Mouse (Mus musculus) embryonic facial prominence, embryonic 15.5 days (tissue): Measurements from ENCODE around the gene Ankrd52. TPM values are rescaled to one million over a fixed set of nuclear protein-coding genes. Genes with fewer than 3 reads are reported as not detected.

Experiments used
- ATAC-seq: fragments of 200-750 bp; cut with Nextera tagmentation; 2 replicates; pipeline ENCODE4 v1.8.0; 2017; ENCODE audit warnings: low read depth, moderate TSS enrichment; ENCODE audit not compliant: insufficient number of reproducible peaks, low FRiP score, low TSS enrichment
- H3K27ac ChIP-seq: fragments of 300-500 bp; sonication (generic); replicated peaks from 2 replicates; pipeline ENCODE4 v1.5.1; 2015; ENCODE audit warnings: mild to moderate bottlenecking, inconsistent platforms
- H3K27me3 ChIP-seq: fragments of 300-500 bp; sonication (generic); 2 replicates; pipeline ENCODE4 v1.6.1; 2015; ENCODE audit warnings: inconsistent platforms
- H3K36me3 ChIP-seq: fragments of 300-500 bp; sonication (generic); 2 replicates; pipeline ENCODE4 v1.6.1; 2015; ENCODE audit warnings: mild to moderate bottlenecking, inconsistent platforms
- H3K4me1 ChIP-seq: fragments of 300-500 bp; sonication (generic); 2 replicates; pipeline ENCODE4 v1.6.1; 2015; ENCODE audit warnings: inconsistent platforms
- H3K4me2 ChIP-seq: fragments of 300-500 bp; sonication (generic); replicated peaks from 2 replicates; pipeline ENCODE4 v1.6.1; 2015; ENCODE audit warnings: mild to moderate bottlenecking, inconsistent platforms
- H3K4me3 ChIP-seq: fragments of 300-500 bp; sonication (generic); replicated peaks from 2 replicates; pipeline ENCODE4 v1.5.1; 2015; ENCODE audit warnings: mild to moderate bottlenecking, inconsistent platforms
- H3K9ac ChIP-seq: fragments of 300-500 bp; sonication (generic); 2 replicates; pipeline ENCODE4 v1.6.1; 2015; ENCODE audit warnings: inconsistent platforms
- H3K9me3 ChIP-seq: fragments of 300-500 bp; sonication (generic); replicated peaks from 2 replicates; pipeline ENCODE4 v1.6.1; 2016; ENCODE audit warnings: inconsistent platforms
- WGBS: fragments of 180-500 bp; shearing (Covaris S2); methylation state at CpG from one replicate; pipeline ENCODE4 v1.1.7; 2015; 5-methylcytosine and 5-hydroxymethylcytosine counted together
- polyA plus RNA-seq: library from polyadenylated mRNA; unstranded; fragments of >200 nt; fragmentation: Nextera tagmentation; extraction: Ambion mirVana; gene quantifications from 2 replicates; pipeline ENCODE4 v1.2.1, GENCODE M21; 2015

Ankrd52 gene
- polyA plus RNA-seq, 1 experiment from 2014 or later: 11.0 TPM

GRCm38 (mm10) chr10:128370021-128370420 lies 6.9 kb upstream of the Ankrd52 start:
- H3K27ac ChIP-seq: no peak overlapping the region
- no peak overlapping the region for H3K4me2 ChIP-seq
- H3K27me3 ChIP-seq: no peaks in the 10 kb centered on the region
- no peak overlapping the region for H3K9ac ChIP-seq
- H3K4me3 ChIP-seq: no peak overlapping the region
- H3K9me3 ChIP-seq: no peaks in the 10 kb centered on the region
- no peak for ATAC-seq
- WGBS: 62% methylated on average over 6 of the region's 6 CpGs
- H3K36me3 ChIP-seq: peaks cover 8% of the 10 kb centered on the region
- H3K4me1 ChIP-seq: peaks cover 16% of the 10 kb centered on the region

- Histone ChIP-seq H3K9me3 (no peaks in the 10 kb centered on the region), H3K9ac (no peak overlapping the region), H3K27ac (no peak overlapping the region), H3K36me3 (peaks cover 4% of the 10 kb centered on the region; the same call in 1 of the 2 replicates), H3K27me3 (no peaks in the 10 kb centered on the region), H3K4me3 (no peak overlapping the region), H3K4me2 (no peak overlapping the region), H3K4me1 (peaks cover 16% of the 10 kb centered on the region)
- 68% methylated on average over 4 of the region's 4 CpGs for WGBS
- ATAC-seq: no peak
Measured at GRCm38 (mm10) chr10:128370601-128371000, 6.3 kb upstream of the Ankrd52 start.

DNA sequence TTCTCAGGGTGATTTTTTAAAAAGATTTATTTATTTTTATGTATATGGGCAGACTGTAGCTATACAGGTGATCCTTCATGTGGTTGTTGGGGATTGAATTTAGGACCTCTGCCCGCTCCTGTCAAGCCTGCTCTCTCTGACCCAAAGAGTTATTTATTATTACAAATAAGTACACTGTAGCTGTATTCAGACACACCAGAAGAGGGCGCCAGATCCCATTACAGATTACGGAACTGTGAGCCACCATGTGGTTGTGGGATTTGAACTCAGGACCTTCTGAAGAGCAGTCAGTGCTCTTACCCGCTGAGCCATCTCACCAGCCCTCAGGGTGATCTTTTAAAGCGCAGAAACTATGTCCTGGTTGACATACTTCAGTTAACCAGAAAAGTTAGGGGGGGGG lies 4.8 kb upstream of the Ankrd52 start:
- Histone ChIP-seq H3K4me2 (no peak overlapping the region), H3K4me3 (no peak overlapping the region), H3K9me3 (no peaks in the 10 kb centered on the region), H3K36me3 (no peaks in the 10 kb centered on the region), H3K27me3 (no peaks in the 10 kb centered on the region), H3K9ac (no peak overlapping the region), H3K27ac (no peak overlapping the region), H3K4me1 (peaks cover 24% of the 10 kb centered on the region)
- no peak for ATAC-seq
- WGBS: 83% methylated on average over 5 of the region's 5 CpGs

DNA sequence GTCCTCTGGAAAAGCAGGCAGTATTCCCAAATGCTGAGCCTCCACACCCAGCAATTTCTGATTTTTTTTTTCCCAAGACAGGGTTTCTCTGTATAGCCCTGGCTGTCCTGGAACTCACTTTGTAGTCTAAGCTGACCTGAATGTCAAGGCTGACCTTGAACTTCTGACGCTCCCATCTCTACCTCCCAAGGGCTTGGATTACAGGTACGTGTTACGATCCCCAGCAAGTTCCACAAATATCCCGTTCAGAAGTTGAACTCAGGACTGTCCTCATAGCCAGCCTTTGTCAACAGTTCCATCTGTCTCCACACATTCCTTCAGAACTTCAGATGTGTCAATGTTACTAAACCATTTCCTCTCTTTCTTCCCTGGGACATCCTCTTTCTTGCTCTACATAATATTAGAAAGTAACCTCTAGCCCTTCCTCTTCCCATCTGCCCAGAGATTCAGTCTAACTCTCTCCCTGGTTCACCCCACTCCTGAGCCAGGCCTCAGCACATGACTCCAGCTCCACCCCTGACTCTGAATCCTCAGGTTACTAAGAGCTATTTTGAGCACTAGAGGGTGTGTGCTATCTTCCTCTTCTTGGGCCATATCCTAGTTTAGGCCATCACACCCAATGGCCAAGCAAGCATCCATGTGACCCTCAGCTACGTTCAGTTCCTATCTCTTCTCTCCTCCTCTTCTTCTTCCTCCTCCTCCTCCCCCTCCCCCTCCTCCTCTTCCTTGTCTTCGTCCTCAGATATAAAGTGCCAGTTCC lies 3.7 kb upstream of the Ankrd52 start:
- Histone ChIP-seq H3K4me3 (no peak overlapping the region), H3K9ac (no peak overlapping the region), H3K4me2 (no peak overlapping the region), H3K36me3 (0 out of 2 replicates have a peak, but pooled peaks cover 1% of the 10 kb centered on the region), H3K4me1 (peaks cover 18% of the 10 kb centered on the region), H3K27ac (no peak overlapping the region), H3K9me3 (no peaks in the 10 kb centered on the region), H3K27me3 (no peaks in the 10 kb centered on the region)
- 72% methylated on average over 6 of the region's 6 CpGs for WGBS
- no peak for ATAC-seq

GRCm38 (mm10) chr10:128374393-128374792 lies 2.5 kb upstream of the Ankrd52 start:
- H3K27ac ChIP-seq: no peak overlapping the region
- H3K4me3 ChIP-seq: no peak overlapping the region
- H3K27me3 ChIP-seq: no peaks in the 10 kb centered on the region
- no peak for ATAC-seq
- no peak overlapping the region for H3K9ac ChIP-seq
- peaks cover 11% of the 10 kb centered on the region for H3K36me3 ChIP-seq
- H3K4me2 ChIP-seq: no peak overlapping the region
- H3K9me3 ChIP-seq: no peaks in the 10 kb centered on the region
- peaks cover 27% of the 10 kb centered on the region for H3K4me1 ChIP-seq
- 78% methylated on average over 6 of the region's 6 CpGs for WGBS

DNA sequence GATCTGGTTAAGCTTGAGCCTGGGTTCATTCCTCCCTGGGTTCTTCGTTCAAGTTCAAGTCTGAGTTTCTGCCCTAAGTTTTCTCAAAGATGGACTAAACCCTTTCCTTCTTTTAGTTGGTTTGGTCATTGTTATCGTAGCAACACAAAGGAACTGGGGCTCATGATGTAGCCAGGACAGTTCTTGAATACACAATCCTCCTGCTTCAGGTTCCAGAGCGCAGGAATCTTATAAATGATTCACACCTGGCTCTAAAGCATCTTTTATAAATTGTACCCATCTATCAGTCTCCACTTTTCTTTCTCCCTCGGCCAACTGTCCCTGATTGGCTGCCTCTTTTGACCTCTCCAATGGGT lies 838 bp upstream of the Ankrd52 start:
- Histone ChIP-seq H3K36me3 (peaks cover 27% of the 10 kb centered on the region), H3K4me2 (peak overlapping the region; percentile 75), H3K27me3 (no peaks in the 10 kb centered on the region), H3K27ac (peak overlapping the region; percentile 93), H3K4me3 (peak overlapping the region; percentile 89), H3K4me1 (peaks cover 24% of the 10 kb centered on the region), H3K9ac (peak overlapping the region; percentile 97), H3K9me3 (no peaks in the 10 kb centered on the region)
- no peak for ATAC-seq
- WGBS: 50% methylated on average over 4 of the region's 4 CpGs

DNA sequence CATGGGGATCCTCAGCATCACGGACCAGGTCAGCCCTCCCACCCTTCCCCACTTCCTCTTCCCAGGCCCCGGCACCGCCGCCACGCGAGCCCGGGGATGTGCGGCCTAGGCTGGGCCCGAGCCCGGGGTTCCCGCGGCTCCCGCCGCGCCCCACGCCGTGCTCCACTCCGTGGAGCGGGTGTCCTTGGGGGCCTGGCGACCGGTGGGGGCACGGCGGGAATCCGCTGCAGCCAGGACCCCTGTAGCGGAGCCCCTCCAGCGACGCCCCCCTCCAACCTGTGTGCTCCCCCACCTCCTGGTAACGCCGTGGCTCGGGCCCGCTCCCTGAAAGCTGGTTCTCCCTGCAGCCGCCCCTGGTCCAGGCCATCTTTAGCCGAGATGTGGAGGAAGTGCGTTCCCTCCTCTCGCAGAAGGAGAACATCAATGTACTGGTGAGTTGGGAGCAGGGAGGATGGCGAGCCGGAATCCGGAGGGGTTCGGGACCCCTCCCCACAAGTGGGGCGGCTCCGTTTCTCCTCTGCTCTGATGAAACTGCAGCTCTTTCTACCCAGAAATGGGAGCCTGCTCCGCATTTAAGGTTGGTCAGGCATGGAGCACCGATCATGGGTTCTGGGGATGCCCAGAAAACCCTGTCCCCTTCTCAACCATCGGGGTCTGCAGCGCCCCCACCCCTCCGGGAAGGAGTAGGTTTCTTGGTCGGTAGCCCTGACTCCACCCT lies 466 bp downstream of the Ankrd52 start:
- Histone ChIP-seq H3K36me3 (peaks cover 39% of the 10 kb centered on the region), H3K9me3 (no peaks in the 10 kb centered on the region), H3K27ac (peak overlapping the region; percentile 93), H3K4me1 (peaks cover 24% of the 10 kb centered on the region), H3K9ac (peak overlapping the region; percentile 97), H3K4me3 (peak overlapping the region; percentile 89), H3K27me3 (no peaks in the 10 kb centered on the region), H3K4me2 (peak overlapping the region; percentile 75)
- under 1% methylated on average over 47 of the region's 47 CpGs for WGBS
- ATAC-seq: peak; percentile 71

DNA sequence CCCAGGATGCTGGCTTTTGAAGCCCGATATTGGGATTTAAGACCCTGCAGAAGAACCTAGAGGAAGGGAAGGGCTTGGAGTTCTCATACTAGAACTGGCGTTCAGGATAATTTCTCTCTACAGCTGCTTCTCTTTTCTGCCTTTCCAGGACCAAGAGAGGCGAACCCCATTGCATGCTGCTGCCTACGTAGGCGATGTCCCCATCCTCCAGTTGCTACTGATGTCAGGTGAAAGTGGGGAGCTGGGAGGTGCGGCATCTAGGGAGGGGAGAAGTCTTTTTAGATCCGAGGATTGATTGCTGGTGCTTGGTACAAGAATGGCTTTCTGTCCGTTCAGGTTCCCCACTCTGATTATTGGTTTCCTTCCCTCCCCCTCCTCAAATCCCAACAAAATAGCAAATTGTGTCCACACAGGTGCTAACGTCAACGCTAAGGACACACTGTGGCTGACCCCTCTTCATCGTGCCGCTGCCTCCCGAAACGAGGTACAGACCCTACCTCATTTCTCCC lies 1.1 kb downstream of the Ankrd52 start:
- Histone ChIP-seq H3K9ac (peak overlapping the region; percentile 97), H3K27me3 (no peaks in the 10 kb centered on the region), H3K4me1 (peaks cover 24% of the 10 kb centered on the region), H3K9me3 (no peaks in the 10 kb centered on the region), H3K4me2 (peak overlapping the region; percentile 75), H3K36me3 (peaks cover 45% of the 10 kb centered on the region), H3K27ac (peak overlapping the region; percentile 93), H3K4me3 (peak overlapping the region; percentile 89)
- 48% methylated on average over 14 of the region's 14 CpGs for WGBS
- no peak for ATAC-seq

GRCm38 (mm10) chr10:128378462-128378861 lies 1.5 kb downstream of the Ankrd52 start:
- peak overlapping the region; percentile 97 for H3K9ac ChIP-seq
- ATAC-seq: no peak
- peaks cover 24% of the 10 kb centered on the region for H3K4me1 ChIP-seq
- H3K4me3 ChIP-seq: peak overlapping the region; percentile 89
- 40% methylated on average over 3 of the region's 3 CpGs for whole genome bisulfite sequencing
- H3K4me2 ChIP-seq: peak overlapping the region; percentile 75
- H3K36me3 ChIP-seq: peaks cover 50% of the 10 kb centered on the region
- no peaks in the 10 kb centered on the region for H3K9me3 ChIP-seq
- H3K27me3 ChIP-seq: no peaks in the 10 kb centered on the region
- 0 out of 2 replicates have a peak overlapping the region, but pooled peaks have one; percentile 93 for H3K27ac ChIP-seq

DNA sequence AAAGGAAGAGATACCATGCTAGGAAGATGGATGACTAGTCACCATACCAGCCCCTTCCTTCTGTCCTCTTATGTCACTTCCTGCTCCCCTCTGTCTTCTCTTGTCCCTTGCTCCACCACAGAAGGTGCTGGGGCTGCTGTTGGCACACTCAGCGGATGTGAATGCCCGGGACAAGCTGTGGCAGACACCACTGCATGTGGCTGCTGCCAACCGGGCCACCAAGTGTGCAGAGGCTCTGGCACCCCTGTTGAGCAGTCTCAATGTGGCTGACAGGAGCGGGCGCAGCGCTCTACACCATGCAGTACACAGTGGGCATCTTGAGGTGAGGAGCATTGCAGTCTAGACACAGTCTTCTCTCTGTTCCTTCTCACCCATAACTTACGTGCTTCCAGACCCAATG lies 2.3 kb downstream of the Ankrd52 start:
- Histone ChIP-seq H3K27ac (no peak overlapping the region), H3K4me3 (no peak overlapping the region), H3K9ac (no peak overlapping the region), H3K27me3 (no peaks in the 10 kb centered on the region), H3K36me3 (peaks cover 58% of the 10 kb centered on the region), H3K4me1 (peaks cover 24% of the 10 kb centered on the region), H3K4me2 (no peak overlapping the region), H3K9me3 (no peaks in the 10 kb centered on the region)
- 96% methylated on average over 7 of the region's 7 CpGs for WGBS
- ATAC-seq: no peak

- no peak for ATAC-seq
- peaks cover 24% of the 10 kb centered on the region for H3K4me1 ChIP-seq
- peaks cover 71% of the 10 kb centered on the region for H3K36me3 ChIP-seq
- WGBS: 84% methylated on average over 5 of the region's 5 CpGs
- H3K4me2 ChIP-seq: no peak overlapping the region
- no peaks in the 10 kb centered on the region for H3K9me3 ChIP-seq
- no peaks in the 10 kb centered on the region for H3K27me3 ChIP-seq
- H3K27ac ChIP-seq: no peak overlapping the region
- no peak overlapping the region for H3K4me3 ChIP-seq
- no peak overlapping the region for H3K9ac ChIP-seq
Measured at GRCm38 (mm10) chr10:128380565-128380964, 3.6 kb downstream of the Ankrd52 start.
